Mouse (Mus musculus): ENCODE measurements around the gene Fam172a. TPM values are rescaled to one million over a fixed set of nuclear protein-coding genes. Genes with fewer than 3 reads are reported as not detected.
"Not testable (repeated sequence)": the region's sequence is repeated elsewhere in the genome, so short reads cannot be mapped to it uniquely, and the experiment has no call there.

Gene Fam172a
- 32.9 and 35.2 TPM in 2 replicates for polyA plus RNA-seq (2016; fragmentation: Nextera tagmentation; extraction: Ambion mirVana)

DNA sequence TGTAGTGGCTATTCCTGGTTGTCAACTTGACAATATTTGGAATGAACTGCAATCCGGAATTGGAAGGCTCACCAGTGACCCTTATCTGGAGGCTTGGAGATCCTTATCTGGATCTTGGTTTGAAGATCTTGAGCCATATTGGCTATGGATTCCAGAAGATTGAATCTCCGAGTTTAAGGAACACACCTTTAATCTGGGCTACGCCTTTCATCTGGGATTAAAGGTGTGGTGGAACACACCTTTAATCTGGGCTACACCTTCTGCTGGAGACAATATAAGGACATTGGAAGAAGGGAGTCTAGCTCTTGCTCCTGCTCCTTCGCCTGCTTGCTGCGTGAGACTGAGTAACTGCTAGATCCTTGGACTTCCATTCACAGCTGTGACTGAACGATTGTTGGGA, at the start of gene Fam172a:
TSS of gene Fam172a (plus strand) at position 301 of the 400 bp plus-strand sequence.
- not testable (repeated sequence) for DNase-seq (ENCODE audit: low spot score); H3K36me3 ChIP-seq; H3K27ac ChIP-seq (replicated peaks); H3K27me3 ChIP-seq (ENCODE audit: low read depth, poor library complexity, severe bottlenecking); H3K9me3 ChIP-seq (replicated peaks); H3K4me3 ChIP-seq; H3K4me1 ChIP-seq
- 80% methylated on average over 1 of the region's 6 CpGs for WGBS

DNA sequence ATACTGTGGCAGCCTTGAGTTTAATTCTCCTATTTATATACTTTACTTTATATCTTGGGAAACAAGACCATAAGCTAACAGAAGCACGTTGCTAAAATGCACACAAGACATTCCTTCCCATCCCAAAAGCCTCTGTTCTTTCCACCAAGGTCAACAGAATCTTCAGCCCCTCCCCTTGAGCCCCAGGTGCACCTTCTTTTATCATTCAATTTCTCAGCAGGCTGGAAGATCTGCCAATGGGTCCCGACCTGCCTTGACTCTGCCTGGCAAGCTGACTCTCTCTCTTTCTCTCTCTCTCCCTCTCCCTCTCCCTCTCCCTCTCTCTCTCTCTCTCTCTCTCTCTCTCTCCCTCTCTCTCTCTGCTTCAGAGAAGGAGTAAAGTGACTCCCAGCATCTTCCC, 13.2 kb upstream of the Fam172a start:
- H3K4me1 ChIP-seq = no peaks in the 10 kb centered on the region
- 37% methylated on average over 2 of the region's 2 CpGs for WGBS
- no peaks in the 10 kb centered on the region for H3K36me3 ChIP-seq
- no peak for DNase-seq (ENCODE audit: low spot score)
- H3K9me3 ChIP-seq (replicated peaks) = no peaks in the 10 kb centered on the region
- H3K4me3 ChIP-seq = no peak overlapping the region
- no peak overlapping the region for H3K27ac ChIP-seq (replicated peaks)
- no peaks in the 10 kb centered on the region for H3K27me3 ChIP-seq (ENCODE audit: low read depth, poor library complexity, severe bottlenecking)

DNA sequence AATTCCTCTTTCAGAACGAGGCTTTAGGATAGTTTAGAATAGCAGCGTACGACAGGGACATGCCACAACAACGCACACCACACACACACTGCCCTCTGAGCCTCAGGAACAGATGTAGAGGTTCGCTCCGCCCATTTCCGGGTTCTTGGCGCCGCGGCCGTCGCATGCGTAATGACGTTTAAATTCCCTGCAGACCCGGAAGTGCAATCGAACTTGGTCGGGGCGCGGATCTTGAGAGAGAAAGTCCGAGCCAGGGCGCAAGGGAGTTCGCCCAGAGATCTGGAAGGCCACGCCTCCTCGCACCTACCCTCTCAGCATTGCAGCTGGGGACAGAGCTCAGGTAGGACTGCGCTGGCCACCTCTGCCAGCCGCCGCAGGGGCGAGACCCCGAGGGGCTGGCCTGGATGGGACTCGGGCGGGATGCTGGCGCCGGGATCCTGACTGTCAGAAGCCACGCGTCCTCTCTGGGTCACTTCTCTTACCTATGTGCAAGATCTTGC, 6.7 kb downstream of the Fam172a start:
- peak overlapping the region; percentile 93 for H3K4me3 ChIP-seq
- H3K4me1 ChIP-seq = peaks cover 13% of the 10 kb centered on the region
- WGBS = 0% methylated on average over 35 of the region's 35 CpGs
- no peaks in the 10 kb centered on the region for H3K9me3 ChIP-seq (replicated peaks)
- peak overlapping the region; percentile 87 for H3K27ac ChIP-seq (replicated peaks)
- no peaks in the 10 kb centered on the region for H3K36me3 ChIP-seq
- no peaks in the 10 kb centered on the region for H3K27me3 ChIP-seq (ENCODE audit: low read depth, poor library complexity, severe bottlenecking)
- peak; percentile 90 for DNase-seq (ENCODE audit: low spot score)

DNA sequence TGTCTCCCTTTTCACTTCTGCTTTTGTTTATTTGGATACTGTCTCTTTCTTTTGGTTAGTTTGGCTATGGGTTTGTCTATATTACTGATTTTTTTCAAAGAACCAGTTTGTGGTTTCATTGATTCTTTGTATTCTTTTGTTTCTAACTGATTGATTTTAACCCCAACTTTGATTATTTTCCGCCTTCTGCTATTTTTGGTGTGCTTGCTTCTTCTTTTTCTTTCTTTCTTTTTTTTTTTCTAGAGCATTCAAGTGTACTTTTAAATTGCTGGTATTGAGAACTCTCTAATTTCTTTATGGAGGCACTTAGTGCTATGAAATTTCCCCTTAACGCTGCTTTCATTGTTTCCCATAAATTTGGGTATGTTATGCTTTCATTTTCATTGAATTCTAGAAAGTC, 15.7 kb downstream of the Fam172a start:
- WGBS = 92% methylated on average over 2 of the region's 2 CpGs
- Histone ChIP-seq H3K36me3 (no peaks in the 10 kb centered on the region), H3K27ac (replicated peaks) (no peak overlapping the region), H3K9me3 (replicated peaks) (no peaks in the 10 kb centered on the region), H3K27me3 (ENCODE audit: low read depth, poor library complexity, severe bottlenecking) (no peaks in the 10 kb centered on the region), H3K4me3 (no peak overlapping the region), H3K4me1 (no peaks in the 10 kb centered on the region)
- no peak for DNase-seq (ENCODE audit: low spot score)

DNA sequence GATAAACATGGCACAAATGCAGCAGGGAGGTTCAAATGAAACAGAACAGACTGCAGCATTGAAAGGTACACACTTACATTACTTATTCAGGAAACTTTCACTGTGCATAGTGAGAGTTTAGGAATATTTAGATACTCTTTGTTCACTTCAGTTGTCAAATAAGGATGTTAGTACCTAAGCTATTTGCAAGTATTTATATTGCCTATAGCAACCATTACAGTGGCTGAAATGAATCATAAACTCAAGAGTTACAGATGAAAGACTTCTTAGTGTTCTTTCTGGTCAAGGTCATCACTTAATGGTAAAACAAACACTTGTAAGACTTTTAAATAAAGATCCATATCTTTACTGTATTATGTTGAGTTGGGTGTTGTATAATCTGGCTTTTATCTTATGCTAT, 41.0 kb downstream of the Fam172a start:
- Histone ChIP-seq H3K9me3 (replicated peaks) (no peaks in the 10 kb centered on the region), H3K36me3 (no peaks in the 10 kb centered on the region)

DNA sequence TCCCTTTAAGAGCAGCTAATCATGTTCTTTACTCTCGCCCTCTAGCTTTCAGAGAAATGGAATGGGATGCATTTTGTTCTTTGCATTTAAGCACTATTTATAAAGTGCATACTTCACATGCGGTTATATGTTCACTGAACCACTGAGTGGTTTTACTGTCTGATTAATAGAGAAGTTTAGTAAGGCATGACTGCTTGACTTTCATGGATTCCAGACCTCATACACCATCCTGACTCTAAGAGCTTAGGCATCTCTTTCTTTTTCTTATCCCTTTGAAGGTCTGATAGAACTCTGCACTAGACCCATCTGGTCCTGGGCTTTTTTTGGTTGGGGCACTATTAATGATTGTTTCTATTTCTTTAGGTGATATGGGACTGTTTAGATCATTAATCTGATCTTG, 75.8 kb downstream of the Fam172a start:
- Histone ChIP-seq H3K9me3 (replicated peaks) (peaks cover 8% of the 10 kb centered on the region; the same call in 1 of the 2 replicates), H3K4me3 (no peak overlapping the region), H3K36me3 (peaks cover 7% of the 10 kb centered on the region), H3K27ac (replicated peaks) (no peak overlapping the region), H3K4me1 (no peaks in the 10 kb centered on the region), H3K27me3 (ENCODE audit: low read depth, poor library complexity, severe bottlenecking) (no peaks in the 10 kb centered on the region)
- 84% methylated on average over 2 of the region's 2 CpGs for WGBS
- DNase-seq (ENCODE audit: low spot score) = no peak

More for the DNA sequence above, 41.0 kb downstream of the Fam172a start:
- Histone ChIP-seq H3K27me3 (ENCODE audit: low read depth, poor library complexity, severe bottlenecking) (no peaks in the 10 kb centered on the region), H3K4me1 (no peaks in the 10 kb centered on the region), H3K27ac (replicated peaks) (no peak overlapping the region), H3K4me3 (no peak overlapping the region)
- no peak for DNase-seq (ENCODE audit: low spot score)

DNA sequence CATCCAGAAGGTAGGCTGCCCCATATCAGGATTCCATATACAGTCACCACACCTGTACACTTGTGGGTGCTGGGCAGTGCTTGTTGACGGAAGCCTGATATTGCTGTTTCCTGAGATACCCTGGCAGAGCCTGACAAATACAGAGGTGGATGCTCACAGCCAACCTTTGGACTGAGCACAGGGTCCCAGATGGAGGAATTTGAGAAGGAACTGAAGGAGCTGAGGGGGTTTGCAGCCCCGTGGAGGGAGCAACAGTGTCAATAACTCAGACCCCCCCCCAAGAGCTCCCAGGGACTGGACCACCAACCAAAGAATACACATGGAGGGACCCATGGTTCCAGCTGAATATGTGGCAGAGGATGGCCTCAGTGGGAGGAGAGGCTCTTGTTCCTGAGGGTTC, 105.5 kb downstream of the Fam172a start:
- not testable (repeated sequence) for H3K9me3 ChIP-seq (replicated peaks); H3K27ac ChIP-seq (replicated peaks); H3K36me3 ChIP-seq; H3K4me1 ChIP-seq; DNase-seq (ENCODE audit: low spot score); H3K4me3 ChIP-seq; H3K27me3 ChIP-seq (ENCODE audit: low read depth, poor library complexity, severe bottlenecking)
- WGBS = 91% methylated on average over 2 of the region's 2 CpGs

DNA sequence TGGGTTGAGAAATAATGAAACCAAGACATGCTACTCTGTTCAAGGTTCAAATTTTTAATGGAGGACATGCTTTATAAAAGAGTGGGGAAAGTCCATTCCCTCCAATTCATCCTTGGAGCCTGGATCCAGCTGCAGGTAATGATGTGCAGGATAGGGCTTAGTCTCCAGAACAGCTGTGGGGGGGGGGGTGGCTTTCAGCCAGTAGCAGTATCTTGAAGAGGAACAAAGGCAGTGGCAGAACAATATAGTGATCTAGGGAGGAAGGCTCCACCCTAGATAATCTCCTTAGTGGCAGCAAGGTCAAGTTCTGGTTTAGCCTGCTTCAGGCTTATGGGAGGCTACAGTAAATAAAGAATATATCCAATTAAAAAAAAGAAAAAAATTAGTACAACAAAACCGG, 108.6 kb downstream of the Fam172a start:
- peaks cover 23% of the 10 kb centered on the region; the same call in 1 of the 2 replicates for H3K9me3 ChIP-seq (replicated peaks)

DNA sequence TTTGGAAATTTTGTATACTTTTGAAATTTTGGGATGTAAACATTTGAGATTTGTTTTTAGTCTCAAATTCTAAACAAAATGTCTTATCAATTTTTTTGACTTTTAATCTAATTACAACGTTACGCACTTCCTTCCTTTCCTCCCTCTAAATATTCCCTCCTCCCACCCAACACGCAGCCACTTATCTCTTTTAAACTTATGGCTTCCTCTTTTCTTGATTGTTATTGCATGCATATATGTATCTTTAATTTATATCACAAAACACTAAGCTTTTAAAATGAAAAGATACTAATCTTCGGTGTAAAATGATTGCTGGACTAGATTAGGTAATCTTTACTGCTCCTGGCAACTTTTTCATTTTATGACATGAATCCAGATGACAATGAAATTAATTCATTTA, 124.3 kb downstream of the Fam172a start:
- H3K9me3 ChIP-seq (replicated peaks) = no peaks in the 10 kb centered on the region
- no peak overlapping the region for H3K27ac ChIP-seq (replicated peaks)
- no peak overlapping the region for H3K4me3 ChIP-seq
- DNase-seq (ENCODE audit: low spot score) = no peak
- H3K36me3 ChIP-seq = no peaks in the 10 kb centered on the region
- WGBS = 95% methylated on average over 4 of the region's 4 CpGs
- H3K4me1 ChIP-seq = no peaks in the 10 kb centered on the region
- no peaks in the 10 kb centered on the region for H3K27me3 ChIP-seq (ENCODE audit: low read depth, poor library complexity, severe bottlenecking)

More for the DNA sequence above, 108.6 kb downstream of the Fam172a start:
- Histone ChIP-seq H3K36me3 (peaks cover 19% of the 10 kb centered on the region), H3K4me3 (no peak overlapping the region), H3K27me3 (ENCODE audit: low read depth, poor library complexity, severe bottlenecking) (no peaks in the 10 kb centered on the region), H3K27ac (replicated peaks) (no peak overlapping the region), H3K4me1 (no peaks in the 10 kb centered on the region)
- no peak for DNase-seq (ENCODE audit: low spot score)
- WGBS = 95% methylated on average over 1 of the region's 1 CpGs

DNA sequence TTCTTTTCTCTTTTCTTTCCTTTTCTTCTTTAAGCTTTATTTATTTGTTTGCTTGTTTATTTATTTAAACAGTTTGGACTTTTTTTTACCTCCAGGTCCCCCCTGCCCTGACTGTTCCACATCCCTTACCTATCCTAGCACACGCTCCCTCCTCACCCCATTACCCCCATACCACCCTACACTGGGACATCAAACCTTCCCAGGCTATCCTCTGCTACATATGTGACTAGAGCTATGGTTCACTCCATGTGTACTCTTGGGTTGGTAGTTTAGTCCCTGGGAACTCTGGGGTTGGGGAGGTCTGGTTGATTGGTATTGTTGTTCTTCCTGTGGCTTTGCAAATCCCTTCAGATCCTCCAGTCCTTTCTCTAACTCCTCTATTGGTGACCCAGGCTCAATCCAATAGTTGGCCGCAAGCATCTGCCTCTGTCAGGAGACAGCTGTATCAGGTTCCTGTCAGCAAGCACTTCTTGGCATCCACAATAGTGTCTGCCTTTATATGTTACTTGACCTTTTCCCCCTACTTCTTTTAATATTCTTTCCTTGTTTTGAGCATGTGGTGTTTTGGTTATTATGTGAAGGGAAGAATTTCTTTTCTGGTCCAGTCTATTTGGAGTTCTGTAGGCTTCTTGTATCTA, 141.3 kb downstream of the Fam172a start:
- no peaks in the 10 kb centered on the region for H3K4me1 ChIP-seq
- no peak for DNase-seq (ENCODE audit: low spot score)
- H3K27ac ChIP-seq (replicated peaks) = no peak overlapping the region
- WGBS = 83% methylated on average over 2 of the region's 2 CpGs
- no peaks in the 10 kb centered on the region for H3K9me3 ChIP-seq (replicated peaks)
- no peaks in the 10 kb centered on the region for H3K27me3 ChIP-seq (ENCODE audit: low read depth, poor library complexity, severe bottlenecking)
- H3K4me3 ChIP-seq = no peak overlapping the region
- H3K36me3 ChIP-seq = no peaks in the 10 kb centered on the region

DNA sequence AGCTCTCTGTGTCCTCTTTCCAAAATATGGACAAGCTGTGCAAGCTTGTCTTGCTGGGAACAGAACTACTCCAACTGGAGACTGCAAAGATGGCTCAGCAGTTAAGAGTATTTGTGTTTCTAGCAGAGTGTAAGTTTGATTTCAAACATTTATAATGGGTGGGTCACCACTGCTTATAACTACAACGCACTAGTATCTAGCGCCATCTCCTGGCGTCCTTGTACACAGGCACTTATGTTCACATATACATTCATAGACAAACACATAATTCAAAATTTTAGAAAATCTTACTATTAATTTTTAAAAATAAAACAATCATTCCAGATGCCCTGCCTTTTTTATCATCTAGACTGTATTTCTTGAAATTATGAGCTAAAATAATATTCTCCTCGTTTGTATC, 147.0 kb downstream of the Fam172a start:
- H3K27ac ChIP-seq (replicated peaks) = no peak overlapping the region
- H3K36me3 ChIP-seq = no peaks in the 10 kb centered on the region
- H3K27me3 ChIP-seq (ENCODE audit: low read depth, poor library complexity, severe bottlenecking) = no peaks in the 10 kb centered on the region
- H3K4me1 ChIP-seq = no peaks in the 10 kb centered on the region
- WGBS = 83% methylated on average over 4 of the region's 4 CpGs
- DNase-seq (ENCODE audit: low spot score) = no peak
- no peak overlapping the region for H3K4me3 ChIP-seq
- H3K9me3 ChIP-seq (replicated peaks) = no peaks in the 10 kb centered on the region

DNA sequence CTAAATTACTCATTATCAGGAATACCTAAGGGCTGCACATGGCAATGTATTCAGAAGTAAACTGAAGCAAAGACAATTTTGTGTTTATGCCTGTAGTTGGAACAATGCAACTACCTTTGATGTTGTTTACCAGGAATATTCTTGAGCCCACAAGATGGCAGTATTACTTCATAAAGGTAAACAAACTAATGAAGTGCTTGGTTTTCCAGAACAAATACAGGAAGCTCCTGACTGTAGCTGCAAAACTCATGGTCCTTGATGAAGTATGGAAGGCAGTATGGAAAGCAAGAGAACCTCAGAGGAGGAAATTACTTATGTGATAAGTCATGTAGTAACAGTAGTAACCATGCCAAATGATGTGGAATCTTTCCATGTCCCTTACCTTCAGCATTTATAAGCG, 163.0 kb downstream of the Fam172a start:
- no peak overlapping the region for H3K27ac ChIP-seq (replicated peaks)
- peaks cover 32% of the 10 kb centered on the region for H3K4me1 ChIP-seq
- H3K36me3 ChIP-seq = no peaks in the 10 kb centered on the region
- peaks cover 10% of the 10 kb centered on the region; the same call in 1 of the 2 replicates for H3K27me3 ChIP-seq (ENCODE audit: low read depth, poor library complexity, severe bottlenecking)
- DNase-seq (ENCODE audit: low spot score) = no peak
- 89% methylated on average over 1 of the region's 1 CpGs for WGBS
- H3K9me3 ChIP-seq (replicated peaks) = no peaks in the 10 kb centered on the region
- no peak overlapping the region for H3K4me3 ChIP-seq

DNA sequence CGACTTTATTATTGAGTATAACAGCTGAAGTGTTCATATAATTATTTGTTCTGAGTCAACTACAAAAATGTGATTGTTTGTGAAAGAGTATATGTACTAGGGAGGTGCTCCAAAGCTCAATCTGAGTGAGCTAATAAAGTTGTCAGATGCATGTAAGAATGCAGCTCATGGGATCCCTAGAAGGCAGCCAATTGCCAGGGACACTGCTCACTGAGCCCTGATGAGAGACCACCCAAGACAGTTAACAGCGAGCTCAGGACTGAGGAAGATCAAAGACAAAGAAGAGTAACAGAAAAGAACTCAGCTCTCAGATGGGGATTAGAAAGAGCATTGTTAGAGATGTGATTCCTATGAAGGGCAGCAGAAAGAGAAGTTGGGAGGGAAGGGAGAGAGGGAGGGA, 166.5 kb downstream of the Fam172a start:
- no peak overlapping the region for H3K4me3 ChIP-seq
- peak; percentile 66 for DNase-seq (ENCODE audit: low spot score)

More for the DNA sequence above, 166.5 kb downstream of the Fam172a start:
- no peaks in the 10 kb centered on the region for H3K9me3 ChIP-seq (replicated peaks)
- WGBS = 23% methylated on average over 2 of the region's 2 CpGs
- H3K36me3 ChIP-seq = no peaks in the 10 kb centered on the region
- H3K27ac ChIP-seq (replicated peaks) = peak overlapping the region; percentile 58
- peaks cover 10% of the 10 kb centered on the region; the same call in 1 of the 2 replicates for H3K27me3 ChIP-seq (ENCODE audit: low read depth, poor library complexity, severe bottlenecking)
- peaks cover 35% of the 10 kb centered on the region for H3K4me1 ChIP-seq

All from midbrain, embryonic 10.5 days (tissue).